In genomic region chr11:33860905-33861582, GRCm38 (mm10) we compare ENCODE assay signal across 14 mouse cellular contexts.
A peak's percentile ranks its signal among the peaks of the same experiment; 100 is the strongest.
DNase-seq lines count a peak whose midpoint lies in the region; ATAC-seq and TF ChIP-seq lines count a peak whose summit lies in the region.
"Had no signal": no experiment of that assay in that cellular context is flagged by ENCODE, and none has a peak within 500 bp of the region (broad histone marks: within the 10 kb centered on the region; RNA-seq: fewer than 3 reads in every experiment).

No protein-coding gene starts in this region.

- H3K4me3 ChIP-seq in lung, embryonic 16.5 days (ENCODE audit: low read length): no peak overlapping the region
- H3K4me3 ChIP-seq in lung, adult 2 months (replicated peaks; ENCODE audit: extremely low read depth, low read depth, low read length): no peak overlapping the region
- H3K4me3 ChIP-seq in heart, embryonic 12.5 days: no peak overlapping the region
- no peak overlapping the region for H3K4me3 ChIP-seq in hindbrain, embryonic 11.5 days (ENCODE audit: low read depth, low read length)
- H3K4me3 ChIP-seq: embryonic facial prominence, embryonic 12.5 days; hindbrain, embryonic 15.5 days had no signal

- no peak overlapping the region for H3K4me2 ChIP-seq in lung, embryonic 16.5 days (ENCODE audit: low read depth, low read length)
- H3K4me2 ChIP-seq in heart, embryonic 12.5 days: no peak overlapping the region
- no peak overlapping the region for H3K4me2 ChIP-seq in hindbrain, embryonic 11.5 days (replicated peaks; ENCODE audit: low read depth, low read length)
- H3K4me2 ChIP-seq: embryonic facial prominence, embryonic 12.5 days; hindbrain, embryonic 15.5 days had no signal

- peak; percentile 21 for DNase-seq in heart, adult 8-10 months (ENCODE audit: low spot score)
- DNase-seq in heart, postnatal 25 days (ENCODE audit: low spot score): no peak
- no peak for DNase-seq in lung, adult 2 months
- DNase-seq in skeletal muscle tissue, adult 2 months (ENCODE audit: low read depth, low spot score): peak; percentile 9
- DNase-seq in layer of hippocampus, adult 9-10 months (ENCODE audit: low spot score): no peak
- no peak for DNase-seq in hindbrain, embryonic 11.5 days (ENCODE audit: low spot score)
- DNase-seq: adrenal gland, postnatal 36 days; cerebellum, postnatal 36 days; kidney, postnatal 10 days; thymus, postnatal 14 days had no signal

- no peak for TF ChIP-seq POLR2A in lung, adult 2 months (IDR thresholded peaks at IDR 0.05; ENCODE audit: borderline replicate concordance, extremely low read depth, low read depth, low read length)

- no peak overlapping the region for H3K9ac ChIP-seq in lung, embryonic 16.5 days (ENCODE audit: low read length)
- H3K9ac ChIP-seq in heart, embryonic 12.5 days: no peak overlapping the region
- H3K9ac ChIP-seq in hindbrain, embryonic 11.5 days (ENCODE audit: low read depth, low read length): no peak overlapping the region
- H3K9ac ChIP-seq: embryonic facial prominence, embryonic 12.5 days; hindbrain, embryonic 15.5 days had no signal

- intact Hi-C loops in heart, postnatal 25 days (cut with DNase I): no loop called here

- WGBS in lung, embryonic 16.5 days: 63% methylated on average over 4 of the region's 4 CpGs
- 51% methylated on average over 4 of the region's 4 CpGs for WGBS in lung, adult 2 months
- WGBS in heart, embryonic 12.5 days: 69% methylated on average over 4 of the region's 4 CpGs
- WGBS in hindbrain, embryonic 11.5 days: 83% methylated on average over 4 of the region's 4 CpGs

- ATAC-seq in lung, embryonic 16.5 days (ENCODE audit: low read depth): peak; percentile 52; the same call in 1 of the 2 replicates
- peak; percentile 72; the same call in 1 of the 2 replicates for ATAC-seq in heart, embryonic 12.5 days (ENCODE audit: insufficient number of reproducible peaks, low FRiP score)
- no peak for ATAC-seq in hindbrain, embryonic 11.5 days (ENCODE audit: low FRiP score)

- H3K27me3 ChIP-seq in lung, embryonic 16.5 days (ENCODE audit: control insufficient read depth, insufficient read depth, low read depth, low read length): no peaks in the 10 kb centered on the region
- 0 out of 2 replicates have a peak, but pooled peaks cover 5% of the 10 kb centered on the region for H3K27me3 ChIP-seq in heart, embryonic 12.5 days (replicated peaks)
- H3K27me3 ChIP-seq in hindbrain, embryonic 11.5 days (ENCODE audit: control insufficient read depth, insufficient read depth, low read length): no peaks in the 10 kb centered on the region
- H3K27me3 ChIP-seq: embryonic facial prominence, embryonic 12.5 days; hindbrain, embryonic 15.5 days had no signal

- no peaks in the 10 kb centered on the region for H3K36me3 ChIP-seq in lung, embryonic 16.5 days (ENCODE audit: control insufficient read depth, insufficient read depth, low read length)
- no peaks in the 10 kb centered on the region for H3K36me3 ChIP-seq in heart, embryonic 12.5 days
- H3K36me3 ChIP-seq in hindbrain, embryonic 11.5 days (ENCODE audit: control insufficient read depth, insufficient read depth, low read length): no peaks in the 10 kb centered on the region
- H3K36me3 ChIP-seq: embryonic facial prominence, embryonic 12.5 days; hindbrain, embryonic 15.5 days had no signal

- no peak overlapping the region for H3K27ac ChIP-seq in lung, embryonic 16.5 days (ENCODE audit: low read length)
- peak overlapping the region; percentile 77 for H3K27ac ChIP-seq in heart, embryonic 12.5 days (ENCODE audit: poor library complexity, severe bottlenecking)
- no peak overlapping the region for H3K27ac ChIP-seq in hindbrain, embryonic 11.5 days (ENCODE audit: low read depth, low read length)
- H3K27ac ChIP-seq: embryonic facial prominence, embryonic 12.5 days; hindbrain, embryonic 15.5 days had no signal

- no peak for TF ChIP-seq CTCF in lung, adult 2 months (IDR thresholded peaks at IDR 0.05; ENCODE audit: insufficient read depth, low read length)

- H3K4me1 ChIP-seq in lung, embryonic 16.5 days (replicated peaks; ENCODE audit: control insufficient read depth, insufficient read depth, low read length): no peaks in the 10 kb centered on the region
- 0 out of 2 replicates have a peak, but pooled peaks cover 4% of the 10 kb centered on the region for H3K4me1 ChIP-seq in lung, adult 2 months (ENCODE audit: control insufficient read depth, insufficient read depth, low read length)
- H3K4me1 ChIP-seq in heart, embryonic 12.5 days (replicated peaks): peaks cover 8% of the 10 kb centered on the region; the same call in 1 of the 2 replicates
- no peaks in the 10 kb centered on the region for H3K4me1 ChIP-seq in hindbrain, embryonic 11.5 days (replicated peaks; ENCODE audit: control insufficient read depth, insufficient read depth, low read length)
- H3K4me1 ChIP-seq: embryonic facial prominence, embryonic 12.5 days; hindbrain, embryonic 15.5 days had no signal

- H3K9me3 ChIP-seq in lung, embryonic 16.5 days (ENCODE audit: control insufficient read depth, low read length): no peaks in the 10 kb centered on the region
- H3K9me3 ChIP-seq in heart, embryonic 12.5 days (replicated peaks): peaks cover 3% of the 10 kb centered on the region; the same call in 1 of the 2 replicates
- no peaks in the 10 kb centered on the region for H3K9me3 ChIP-seq in hindbrain, embryonic 11.5 days (ENCODE audit: control insufficient read depth, low read length)
- H3K9me3 ChIP-seq: embryonic facial prominence, embryonic 12.5 days; hindbrain, embryonic 15.5 days had no signal

Comparison
In these comparisons a context has a peak if more than half of its experiments do, and no peak if none do; other contexts are left out.
1. DNase-seq: peak in heart, adult 8-10 months (single experiment) and skeletal muscle tissue, adult 2 months (single experiment); none in heart, postnatal 25 days (single experiment), lung, adult 2 months (single experiment), layer of hippocampus, adult 9-10 months (single experiment) and hindbrain, embryonic 11.5 days (single experiment).